Mouse (Mus musculus): ENCODE measurements around the gene Hps6. TPM values are rescaled to one million over a fixed set of nuclear protein-coding genes. Genes with fewer than 3 reads are reported as not detected.

The Hps6 gene
- polyA plus RNA-seq, 1 experiment from 2014 or later: 4.1 TPM

DNA sequence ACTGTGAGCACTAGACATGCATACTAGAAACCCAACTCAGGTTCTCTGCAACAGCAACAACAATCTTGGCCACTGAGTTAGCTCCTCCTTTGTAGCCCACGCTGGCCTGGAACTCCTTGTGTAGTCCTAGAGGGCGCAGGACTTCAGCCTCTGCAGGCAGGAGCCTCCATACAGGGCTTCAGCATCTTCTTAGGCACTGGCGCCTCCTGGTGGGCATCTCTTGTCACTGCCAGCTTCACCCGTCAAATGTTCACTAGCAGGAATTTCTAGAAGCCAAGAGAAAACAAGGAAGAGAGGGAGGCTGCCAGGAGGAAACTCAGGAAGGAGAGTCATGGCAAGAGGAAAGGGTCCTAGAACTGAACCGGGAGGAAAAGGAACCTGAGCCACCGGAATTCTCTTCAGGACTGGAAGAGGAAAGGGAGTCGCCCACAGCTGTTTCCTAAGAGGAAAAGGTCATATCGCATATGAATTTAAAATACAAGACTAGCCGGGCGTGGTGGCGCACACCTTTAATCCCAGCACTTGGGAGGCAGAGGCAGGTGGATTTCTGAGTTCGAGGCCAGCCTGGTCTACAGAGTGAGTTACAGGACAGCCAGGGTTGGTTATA lies 11.4 kb downstream of the Hps6 start:
- no peaks in the 10 kb centered on the region for H3K36me3 ChIP-seq (ENCODE audit: control insufficient read depth, insufficient read depth, low read length)
- no peak overlapping the region for H3K27ac ChIP-seq (ENCODE audit: low read length)
- no peak overlapping the region for H3K4me2 ChIP-seq (replicated peaks; ENCODE audit: low read depth, low read length)
- ATAC-seq (ENCODE audit: insufficient number of reproducible peaks, insufficient read depth, low FRiP score, low read depth): peak; percentile 67; the same call in 1 of the 2 replicates
- WGBS: 37% methylated on average over 12 of the region's 12 CpGs
- no peaks in the 10 kb centered on the region for H3K4me1 ChIP-seq (ENCODE audit: control insufficient read depth, insufficient read depth, low read length)
- no peak overlapping the region for H3K9ac ChIP-seq (replicated peaks; ENCODE audit: low read depth, low read length)
- no peaks in the 10 kb centered on the region for H3K27me3 ChIP-seq (ENCODE audit: control insufficient read depth, insufficient read depth, low read length)
- no peak overlapping the region for H3K4me3 ChIP-seq (ENCODE audit: low read depth, low read length)
- no peaks in the 10 kb centered on the region for H3K9me3 ChIP-seq (ENCODE audit: control insufficient read depth, low read depth, low read length)

DNA sequence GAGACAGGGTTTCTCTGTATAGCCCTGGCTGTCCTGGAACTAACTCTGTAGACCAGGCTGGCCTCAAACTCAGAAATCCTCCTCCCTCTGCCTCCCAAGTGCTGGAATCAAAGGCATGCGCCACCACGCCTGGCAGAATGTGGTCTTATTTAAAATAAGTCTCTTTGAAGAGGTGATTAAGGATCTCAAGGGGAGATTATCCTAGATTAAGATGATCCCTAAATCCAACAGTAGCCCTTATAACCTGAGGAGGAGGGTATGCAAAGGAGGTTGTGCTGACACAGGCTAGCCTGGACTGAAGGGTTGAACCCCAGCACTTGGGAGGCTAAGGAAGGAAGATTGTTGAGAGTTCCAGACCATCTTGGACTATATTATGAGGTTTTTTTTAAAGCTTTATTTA lies 12.7 kb downstream of the Hps6 start:
- H3K9me3 ChIP-seq (ENCODE audit: control insufficient read depth, low read depth, low read length): no peaks in the 10 kb centered on the region
- H3K27ac ChIP-seq (ENCODE audit: low read length): no peak overlapping the region
- no peak overlapping the region for H3K4me2 ChIP-seq (replicated peaks; ENCODE audit: low read depth, low read length)
- H3K4me1 ChIP-seq (ENCODE audit: control insufficient read depth, insufficient read depth, low read length): no peaks in the 10 kb centered on the region
- H3K27me3 ChIP-seq (ENCODE audit: control insufficient read depth, insufficient read depth, low read length): no peaks in the 10 kb centered on the region
- WGBS: 70% methylated on average over 2 of the region's 2 CpGs
- no peak overlapping the region for H3K9ac ChIP-seq (replicated peaks; ENCODE audit: low read depth, low read length)
- ATAC-seq (ENCODE audit: insufficient number of reproducible peaks, insufficient read depth, low FRiP score, low read depth): no peak
- H3K4me3 ChIP-seq (ENCODE audit: low read depth, low read length): no peak overlapping the region
- H3K36me3 ChIP-seq (ENCODE audit: control insufficient read depth, insufficient read depth, low read length): no peaks in the 10 kb centered on the region

- Histone ChIP-seq H3K27me3 (ENCODE audit: control insufficient read depth, insufficient read depth, low read length) (no peaks in the 10 kb centered on the region), H3K4me1 (ENCODE audit: control insufficient read depth, insufficient read depth, low read length) (no peaks in the 10 kb centered on the region), H3K9me3 (ENCODE audit: control insufficient read depth, low read depth, low read length) (no peaks in the 10 kb centered on the region), H3K9ac (replicated peaks; ENCODE audit: low read depth, low read length) (no peak overlapping the region), H3K36me3 (ENCODE audit: control insufficient read depth, insufficient read depth, low read length) (no peaks in the 10 kb centered on the region), H3K27ac (ENCODE audit: low read length) (no peak overlapping the region), H3K4me3 (ENCODE audit: low read depth, low read length) (no peak overlapping the region), H3K4me2 (replicated peaks; ENCODE audit: low read depth, low read length) (no peak overlapping the region)
- ATAC-seq (ENCODE audit: insufficient number of reproducible peaks, insufficient read depth, low FRiP score, low read depth): peak; percentile 81
- WGBS: 60% methylated on average over 6 of the region's 6 CpGs
These were observed 21.7 kb downstream of the Hps6 start for GRCm38 (mm10) chr19:46024959-46025358.

GRCm38 (mm10) chr19:46026567-46026966 lies 23.3 kb downstream of the Hps6 start:
- H3K4me2 ChIP-seq (replicated peaks; ENCODE audit: low read depth, low read length): no peak overlapping the region
- H3K27ac ChIP-seq (ENCODE audit: low read length): no peak overlapping the region
- no peaks in the 10 kb centered on the region for H3K9me3 ChIP-seq (ENCODE audit: control insufficient read depth, low read depth, low read length)
- WGBS: 54% methylated on average over 8 of the region's 8 CpGs
- no peaks in the 10 kb centered on the region for H3K27me3 ChIP-seq (ENCODE audit: control insufficient read depth, insufficient read depth, low read length)
- no peaks in the 10 kb centered on the region for H3K4me1 ChIP-seq (ENCODE audit: control insufficient read depth, insufficient read depth, low read length)
- ATAC-seq (ENCODE audit: insufficient number of reproducible peaks, insufficient read depth, low FRiP score, low read depth): no peak
- 0 out of 2 replicates have a peak, but pooled peaks cover 6% of the 10 kb centered on the region for H3K36me3 ChIP-seq (ENCODE audit: control insufficient read depth, insufficient read depth, low read length)
- no peak overlapping the region for H3K9ac ChIP-seq (replicated peaks; ENCODE audit: low read depth, low read length)
- no peak overlapping the region for H3K4me3 ChIP-seq (ENCODE audit: low read depth, low read length)

GRCm38 (mm10) chr19:46028747-46029320 lies 25.5 kb downstream of the Hps6 start:
- Histone ChIP-seq H3K4me1 (ENCODE audit: control insufficient read depth, insufficient read depth, low read length) (no peaks in the 10 kb centered on the region), H3K27ac (ENCODE audit: low read length) (no peak overlapping the region), H3K4me3 (ENCODE audit: low read depth, low read length) (no peak overlapping the region), H3K9ac (replicated peaks; ENCODE audit: low read depth, low read length) (no peak overlapping the region), H3K9me3 (ENCODE audit: control insufficient read depth, low read depth, low read length) (no peaks in the 10 kb centered on the region), H3K4me2 (replicated peaks; ENCODE audit: low read depth, low read length) (no peak overlapping the region), H3K36me3 (ENCODE audit: control insufficient read depth, insufficient read depth, low read length) (peaks cover 29% of the 10 kb centered on the region), H3K27me3 (ENCODE audit: control insufficient read depth, insufficient read depth, low read length) (no peaks in the 10 kb centered on the region)
- 72% methylated on average over 11 of the region's 11 CpGs for WGBS
- ATAC-seq (ENCODE audit: insufficient number of reproducible peaks, insufficient read depth, low FRiP score, low read depth): no peak

GRCm38 (mm10) chr19:46029652-46030051 lies 26.3 kb downstream of the Hps6 start:
- no peaks in the 10 kb centered on the region for H3K27me3 ChIP-seq (ENCODE audit: control insufficient read depth, insufficient read depth, low read length)
- no peak overlapping the region for H3K4me3 ChIP-seq (ENCODE audit: low read depth, low read length)
- H3K27ac ChIP-seq (ENCODE audit: low read length): no peak overlapping the region
- H3K4me1 ChIP-seq (ENCODE audit: control insufficient read depth, insufficient read depth, low read length): no peaks in the 10 kb centered on the region
- H3K4me2 ChIP-seq (replicated peaks; ENCODE audit: low read depth, low read length): no peak overlapping the region
- H3K9ac ChIP-seq (replicated peaks; ENCODE audit: low read depth, low read length): no peak overlapping the region
- ATAC-seq (ENCODE audit: insufficient number of reproducible peaks, insufficient read depth, low FRiP score, low read depth): no peak
- H3K9me3 ChIP-seq (ENCODE audit: control insufficient read depth, low read depth, low read length): no peaks in the 10 kb centered on the region
- WGBS: 77% methylated on average over 1 of the region's 1 CpGs
- peaks cover 37% of the 10 kb centered on the region for H3K36me3 ChIP-seq (ENCODE audit: control insufficient read depth, insufficient read depth, low read length)

- H3K9me3 ChIP-seq (ENCODE audit: control insufficient read depth, low read depth, low read length): no peaks in the 10 kb centered on the region
- no peak for ATAC-seq (ENCODE audit: insufficient number of reproducible peaks, insufficient read depth, low FRiP score, low read depth)
- no peaks in the 10 kb centered on the region for H3K4me1 ChIP-seq (ENCODE audit: control insufficient read depth, insufficient read depth, low read length)
- no peak overlapping the region for H3K9ac ChIP-seq (replicated peaks; ENCODE audit: low read depth, low read length)
- peaks cover 45% of the 10 kb centered on the region for H3K36me3 ChIP-seq (ENCODE audit: control insufficient read depth, insufficient read depth, low read length)
- no peak overlapping the region for H3K4me2 ChIP-seq (replicated peaks; ENCODE audit: low read depth, low read length)
- H3K4me3 ChIP-seq (ENCODE audit: low read depth, low read length): no peak overlapping the region
- 96% methylated on average over 10 of the region's 10 CpGs for WGBS
- no peak overlapping the region for H3K27ac ChIP-seq (ENCODE audit: low read length)
- no peaks in the 10 kb centered on the region for H3K27me3 ChIP-seq (ENCODE audit: control insufficient read depth, insufficient read depth, low read length)
These were observed 27.1 kb downstream of the Hps6 start for GRCm38 (mm10) chr19:46030196-46030983.

DNA sequence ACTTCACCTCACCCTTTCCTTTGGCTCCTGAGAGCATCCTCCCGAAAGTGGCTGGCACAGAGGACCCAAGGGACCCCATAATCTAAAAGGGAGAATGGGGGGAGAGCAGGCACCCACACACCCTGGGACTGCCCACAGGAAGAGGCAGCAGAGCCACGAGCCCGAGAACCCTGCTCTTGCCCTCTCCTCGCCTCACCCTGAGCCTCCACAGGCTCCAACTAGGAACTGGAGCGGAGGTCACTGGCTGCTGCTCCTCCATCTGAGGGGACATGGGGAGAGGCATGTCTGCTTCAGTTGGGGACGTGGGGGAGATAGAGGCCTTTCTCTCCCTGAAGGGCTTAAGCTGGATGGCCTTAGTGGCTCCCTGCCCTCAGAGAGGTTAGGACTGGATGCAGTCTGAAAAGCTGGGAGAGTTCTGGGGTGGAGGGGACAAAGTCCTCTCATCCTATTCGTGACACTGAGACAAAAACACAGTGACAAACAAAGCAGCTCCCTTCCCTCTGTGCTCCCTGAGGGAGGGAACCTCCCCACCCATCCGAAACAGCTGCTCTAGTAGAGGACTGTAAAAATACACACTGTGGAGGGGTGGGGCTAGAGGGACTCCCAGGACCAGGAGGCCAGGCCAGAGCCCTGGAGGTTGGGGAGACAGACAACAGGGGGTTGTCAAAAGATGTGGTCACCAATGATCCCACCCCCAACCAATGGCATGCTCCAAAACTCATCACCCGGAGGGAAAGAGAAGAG lies 28.6 kb downstream of the Hps6 start:
- ATAC-seq (ENCODE audit: insufficient number of reproducible peaks, insufficient read depth, low FRiP score, low read depth): no peak
- no peaks in the 10 kb centered on the region for H3K9me3 ChIP-seq (ENCODE audit: control insufficient read depth, low read depth, low read length)

More for the DNA sequence above, 28.6 kb downstream of the Hps6 start:
- Histone ChIP-seq H3K27me3 (ENCODE audit: control insufficient read depth, insufficient read depth, low read length) (no peaks in the 10 kb centered on the region), H3K4me2 (replicated peaks; ENCODE audit: low read depth, low read length) (no peak overlapping the region), H3K36me3 (ENCODE audit: control insufficient read depth, insufficient read depth, low read length) (peaks cover 58% of the 10 kb centered on the region), H3K27ac (ENCODE audit: low read length) (no peak overlapping the region), H3K4me3 (ENCODE audit: low read depth, low read length) (no peak overlapping the region), H3K4me1 (ENCODE audit: control insufficient read depth, insufficient read depth, low read length) (peaks cover 6% of the 10 kb centered on the region; the same call in 1 of the 2 replicates), H3K9ac (replicated peaks; ENCODE audit: low read depth, low read length) (no peak overlapping the region)
- WGBS: 77% methylated on average over 9 of the region's 9 CpGs
